ENCODE assay signal across 18 mouse cellular contexts in the genomic region with DNA sequence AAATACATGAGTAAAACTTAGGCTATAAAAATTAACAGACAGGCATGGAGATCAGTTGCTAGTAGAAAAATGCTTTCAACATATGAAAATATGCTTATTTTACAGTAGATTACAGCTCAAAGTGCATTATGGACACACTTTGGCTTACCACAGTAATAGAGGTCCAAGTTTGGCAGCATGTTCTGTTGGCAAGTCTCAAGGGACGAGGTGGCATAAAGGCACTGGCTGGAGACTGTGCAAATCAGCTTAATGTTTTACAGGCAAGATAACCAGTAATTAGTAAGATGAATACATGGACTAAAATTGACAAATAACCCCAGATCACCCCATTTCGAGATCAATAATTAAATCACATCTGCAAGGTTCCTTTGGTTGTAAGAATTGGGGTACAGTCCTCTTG.
"Had no signal": no experiment of that assay in that cellular context is flagged by ENCODE, and none has a peak within 500 bp of the region (broad histone marks: within the 10 kb centered on the region; RNA-seq: fewer than 3 reads in every experiment).

No protein-coding gene starts in this region.

- ATAC-seq: midbrain, embryonic 16.5 days had no signal

- H3K27ac ChIP-seq: midbrain, embryonic 10.5 days; midbrain, embryonic 12.5 days; neural tube, embryonic 13.5 days; neural tube, embryonic 15.5 days had no signal

- H3K9ac ChIP-seq: lung, embryonic 14.5 days; midbrain, embryonic 12.5 days; neural tube, embryonic 13.5 days; neural tube, embryonic 15.5 days had no signal

- H3K4me2 ChIP-seq: lung, embryonic 14.5 days; midbrain, embryonic 12.5 days; neural tube, embryonic 13.5 days; neural tube, embryonic 15.5 days had no signal

- H3K36me3 ChIP-seq: midbrain, embryonic 10.5 days; midbrain, embryonic 12.5 days; neural tube, embryonic 13.5 days; neural tube, embryonic 15.5 days had no signal

- H3K4me3 ChIP-seq: midbrain, embryonic 10.5 days; midbrain, embryonic 12.5 days; myocyte; neural tube, embryonic 13.5 days; neural tube, embryonic 15.5 days had no signal

- H3K9me3 ChIP-seq: midbrain, embryonic 10.5 days; neural tube, embryonic 13.5 days; neural tube, embryonic 15.5 days had no signal

- DNase-seq: lung, embryonic 14.5 days; lung, postnatal 10 days; lung, postnatal 4 days; midbrain, embryonic 14.5 days; retina, postnatal 1 day; right cerebral cortex, adult 18-20 months; right cerebral cortex, postnatal 25 days; right cerebral cortex, postnatal 4 days; spleen, adult 18-20 months; thymus, adult 18-20 months; thymus, postnatal 14 days; thymus, postnatal 36 days had no signal

- H3K27me3 ChIP-seq: midbrain, embryonic 12.5 days; neural tube, embryonic 13.5 days; neural tube, embryonic 15.5 days had no signal

- H3K4me1 ChIP-seq: midbrain, embryonic 10.5 days; midbrain, embryonic 12.5 days; neural tube, embryonic 13.5 days; neural tube, embryonic 15.5 days had no signal
